Mouse (Mus musculus): ENCODE data around the gene BC025446.

Gene BC025446

DNA sequence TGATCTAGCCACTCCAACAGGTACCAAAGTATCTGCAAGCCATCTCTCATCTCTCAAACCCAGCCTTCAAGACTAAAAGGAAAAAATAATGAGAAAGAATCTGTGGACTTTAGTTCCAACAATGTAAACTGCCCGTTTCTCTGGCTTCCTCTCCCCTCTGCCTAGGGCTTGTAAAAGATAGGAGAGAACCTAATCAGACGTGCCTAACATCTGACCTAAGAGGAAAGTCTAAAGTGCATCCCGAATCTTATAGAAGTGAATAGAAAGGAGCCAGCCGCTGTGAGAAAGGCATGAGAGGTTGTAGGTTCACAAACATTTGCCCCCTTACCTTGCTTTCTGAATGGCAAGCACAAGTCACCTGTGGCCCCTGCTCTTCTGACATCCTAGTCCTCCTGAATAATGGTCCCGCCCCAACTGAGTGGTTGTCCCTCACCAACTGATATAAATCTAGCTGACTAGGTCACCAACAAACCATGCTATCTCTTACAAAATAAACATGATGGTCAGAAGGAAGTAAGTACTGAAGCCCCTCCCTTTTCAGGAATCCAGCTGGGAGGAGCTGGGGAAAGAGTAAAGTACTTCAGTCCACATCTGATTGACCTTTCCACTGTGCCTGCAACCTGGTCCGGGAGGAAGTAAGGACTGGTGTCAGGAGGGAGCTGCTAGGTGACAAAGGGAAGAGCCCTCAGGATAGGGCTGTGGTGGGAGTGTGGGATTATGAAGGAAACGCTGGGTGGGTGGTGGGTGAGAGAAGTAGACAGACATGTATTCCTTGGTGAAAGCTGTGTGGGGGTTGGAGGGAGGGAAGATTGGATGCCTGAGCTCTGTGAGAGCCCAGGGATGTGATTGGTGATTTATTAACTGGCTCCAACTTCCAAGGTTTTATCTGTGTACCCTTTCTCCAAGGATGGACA lies at the start of gene BC025446:
Gene BC025446, plus strand, starts transcription at position 599 of the 914 bp plus-strand sequence.
- peak; percentile 85 for DNase-seq

DNA sequence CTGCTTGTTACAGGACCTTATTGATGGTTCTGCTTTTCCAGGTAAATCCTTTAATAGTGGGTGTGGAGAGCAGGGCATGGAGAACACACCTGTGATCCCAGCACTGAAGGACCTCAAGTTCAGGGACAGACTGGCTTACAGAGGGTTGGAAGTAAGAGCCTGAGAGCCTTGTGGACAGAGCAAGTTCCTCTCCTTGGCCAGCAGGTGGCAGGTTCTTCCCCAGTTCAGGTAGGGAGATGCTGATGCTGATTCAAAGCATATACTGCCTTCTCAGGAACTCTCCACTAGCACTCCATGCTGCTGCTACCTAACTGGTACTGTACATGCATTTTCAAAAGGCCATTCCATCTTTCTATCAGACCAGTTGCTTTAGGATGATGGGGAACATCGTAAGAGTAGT lies 40.7 kb upstream of the BC025446 start:
- peak; percentile 50 for DNase-seq

DNA sequence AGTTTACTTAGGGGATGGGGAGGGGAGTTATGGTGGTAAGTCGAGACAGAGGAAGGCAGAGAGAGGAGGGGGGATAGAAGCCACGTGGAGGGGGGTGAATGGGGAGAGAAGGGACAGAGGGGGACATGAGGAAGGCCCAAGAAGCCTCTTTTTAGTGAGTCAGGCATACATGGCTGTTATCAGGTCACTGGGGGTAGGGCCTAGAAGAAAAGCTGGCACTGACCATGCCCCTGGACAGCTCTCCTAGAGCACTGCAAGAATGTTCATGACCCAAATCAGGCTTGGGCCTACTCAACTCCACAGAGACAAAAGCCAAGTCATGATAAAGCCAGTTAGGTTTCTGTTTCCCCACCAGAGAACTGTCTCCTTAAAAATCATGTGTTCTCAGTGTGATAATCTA lies 29.9 kb upstream of the BC025446 start:
- no peak for DNase-seq

GRCm38 (mm10) chr15:75189116-75189515 lies 27.1 kb upstream of the BC025446 start:
- peak; percentile 38 for DNase-seq

DNA sequence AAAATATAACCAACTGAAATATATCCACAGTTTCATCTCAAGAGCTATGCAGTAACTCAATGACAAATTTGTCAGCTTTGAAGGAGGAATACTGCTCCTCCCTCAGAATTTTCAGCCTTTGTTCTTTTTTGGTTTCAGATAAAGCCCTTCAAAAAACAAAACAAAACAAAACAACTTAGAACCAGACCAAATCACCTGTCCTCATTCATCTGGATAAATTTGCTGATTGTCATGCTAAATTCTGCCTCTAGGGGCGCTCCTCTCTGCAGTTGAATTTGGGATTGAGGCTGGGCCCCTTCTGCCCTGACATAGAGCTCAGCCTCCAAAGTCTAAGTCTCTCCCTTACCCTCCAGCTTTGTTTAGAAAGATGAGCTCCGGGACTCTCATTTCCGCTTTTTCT lies 25.6 kb upstream of the BC025446 start:
- peak; percentile 37 for DNase-seq

GRCm38 (mm10) chr15:75216831-75217230 lies 655 bp downstream of the BC025446 start:
- DNase-seq, result peak; percentile 89

- DNase-seq, result no peak
Observed at GRCm38 (mm10) chr15:75221942-75222341, 5.8 kb downstream of the BC025446 start.

DNA sequence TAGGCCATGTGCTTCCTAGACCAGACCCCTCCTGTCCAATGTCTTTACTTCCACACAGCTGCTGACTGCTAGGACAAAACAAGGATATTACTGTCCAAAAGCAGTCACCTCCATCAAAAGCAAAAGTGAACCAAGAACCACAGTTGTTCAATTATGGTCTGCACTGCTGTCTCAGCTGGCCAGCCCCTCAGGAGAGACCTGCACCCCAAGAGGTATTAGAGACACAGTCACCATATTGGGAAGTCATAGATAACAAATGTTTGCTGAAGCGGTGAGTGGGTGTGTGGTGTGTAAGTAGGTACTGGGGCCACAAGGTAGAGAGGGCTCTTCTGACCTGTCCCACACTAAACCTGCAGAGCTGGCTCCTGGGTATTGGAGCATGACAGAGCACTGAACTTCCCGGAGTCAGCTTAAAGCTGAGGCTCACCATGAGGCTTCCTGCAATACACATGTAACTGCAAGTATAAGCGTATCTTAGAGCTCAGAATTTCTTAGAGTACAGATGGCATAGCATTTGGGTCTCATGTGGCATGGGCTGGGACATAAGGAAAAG lies 21.6 kb downstream of the BC025446 start:
- DNase-seq, result peak; percentile 22

DNA sequence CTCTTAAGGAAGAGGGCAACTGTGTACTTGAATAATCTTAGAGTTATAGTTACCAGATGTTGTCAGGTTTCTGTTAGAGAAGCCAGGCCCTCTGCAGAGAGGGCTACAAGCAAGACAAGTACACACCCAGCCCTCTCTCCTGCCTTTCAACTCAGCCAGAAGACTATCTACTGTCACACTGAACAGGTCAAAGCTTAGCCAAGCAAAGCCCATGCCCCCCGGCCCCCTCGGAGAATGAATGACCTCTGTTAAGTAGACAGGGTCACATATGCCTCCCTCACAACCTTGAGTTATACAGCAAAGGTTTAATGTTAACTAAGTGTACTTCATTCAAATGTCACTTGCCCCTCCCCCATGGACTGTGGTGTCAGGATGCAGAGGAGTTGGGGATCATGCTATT lies 24.4 kb downstream of the BC025446 start:
- no peak for DNase-seq

DNA sequence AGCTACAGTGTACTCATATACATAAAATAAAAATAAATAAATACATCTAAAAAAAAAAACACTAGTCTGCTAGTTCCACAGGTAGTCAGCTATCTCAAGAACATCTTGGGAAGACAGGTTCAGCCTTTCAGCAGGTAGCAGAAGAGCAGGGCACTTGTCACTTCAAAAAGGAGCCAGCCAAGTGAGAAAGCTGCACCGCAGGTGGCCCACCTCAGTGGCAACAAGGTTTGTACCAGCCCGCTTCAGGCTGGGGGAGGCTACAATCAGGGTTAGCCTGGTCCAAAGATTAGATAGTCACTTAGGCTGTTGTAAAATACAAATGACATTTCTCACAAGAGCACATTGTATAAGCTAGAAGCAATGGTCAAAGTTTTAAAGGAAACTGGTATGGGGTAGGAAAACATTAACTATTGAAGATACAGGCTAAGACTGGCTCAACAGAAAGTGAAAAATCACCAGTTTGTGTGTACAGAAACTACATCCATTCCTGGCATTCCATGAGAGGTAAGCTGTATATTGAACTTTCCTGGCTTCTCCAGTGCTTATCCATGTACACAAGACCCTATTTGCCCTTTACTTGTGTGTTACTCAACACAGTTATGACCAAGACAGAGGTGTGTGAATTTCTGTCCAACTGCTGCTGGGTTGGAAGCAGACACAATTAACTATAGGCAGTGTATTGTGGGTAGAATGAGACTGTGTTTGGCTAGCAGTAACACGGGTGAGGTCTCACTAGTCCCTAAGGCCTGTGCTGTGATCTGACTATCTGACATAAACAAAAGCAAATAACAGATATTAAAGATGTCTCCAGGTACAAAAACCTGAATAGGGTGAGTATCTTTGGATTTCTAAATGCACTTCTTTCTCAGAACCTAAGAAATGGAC lies 26.8 kb downstream of the BC025446 start:
- no peak for DNase-seq

DNA sequence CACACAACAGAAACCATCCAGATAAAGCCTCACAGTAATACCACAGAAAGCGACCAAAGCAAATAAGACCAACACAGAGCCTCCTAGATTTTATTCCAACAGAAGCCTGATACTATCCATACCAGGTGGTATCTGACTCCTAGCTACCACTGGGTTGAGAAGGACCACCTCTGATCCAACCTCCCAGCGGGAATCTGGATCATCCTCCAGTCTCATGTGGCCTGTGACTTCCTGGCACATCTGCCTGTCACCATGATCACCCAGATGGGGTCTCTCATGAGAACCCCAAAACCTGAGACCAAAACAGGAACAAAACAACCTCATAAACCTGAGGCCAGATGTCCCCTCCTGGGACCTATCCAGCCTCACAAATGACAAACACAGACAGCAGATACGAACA lies 38.5 kb downstream of the BC025446 start:
- no peak for DNase-seq

GRCm38 (mm10) chr15:75265863-75266262 lies 49.7 kb downstream of the BC025446 start:
- peak; percentile 37 for DNase-seq

- peak; percentile 55 for DNase-seq
Observed at GRCm38 (mm10) chr15:75266626-75267025, 50.5 kb downstream of the BC025446 start.

DNA sequence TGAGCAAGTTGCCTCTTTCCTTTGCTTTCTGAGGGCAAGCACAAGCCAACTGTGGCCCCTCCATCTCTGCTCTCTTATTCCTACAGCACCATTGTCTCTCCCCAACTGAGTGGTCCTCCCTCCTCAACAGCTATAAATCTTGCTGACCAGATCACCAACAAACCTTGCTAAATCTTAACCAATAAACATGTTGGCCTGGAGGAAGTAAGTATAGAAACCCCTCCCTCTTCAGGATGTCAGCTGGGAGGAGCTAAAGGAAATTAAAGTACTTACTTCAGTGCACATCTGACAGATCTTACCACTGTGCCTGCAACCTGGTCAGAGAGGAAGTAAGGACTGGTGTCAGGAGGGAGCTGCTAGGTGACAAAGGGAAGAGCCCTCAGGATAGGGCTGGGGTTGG lies 51.9 kb downstream of the BC025446 start, which contains the start of gene Ly6f:
Gene Ly6f, plus strand, starts transcription at position 301 of the 400 bp plus-strand sequence.
- no peak for DNase-seq

- DNase-seq, result peak; percentile 69
Observed at GRCm38 (mm10) chr15:75268916-75269829, 53.0 kb downstream of the BC025446 start.

GRCm38 (mm10) chr15:75270169-75270568 lies 54.0 kb downstream of the BC025446 start:
- DNase-seq, result no peak

- no peak for DNase-seq
Observed at GRCm38 (mm10) chr15:75270691-75271362, 54.7 kb downstream of the BC025446 start.

- no peak for DNase-seq
Observed at GRCm38 (mm10) chr15:75271426-75271825, 55.2 kb downstream of the BC025446 start.

GRCm38 (mm10) chr15:75271891-75272290 lies 55.7 kb downstream of the BC025446 start:
- no peak for DNase-seq
